Mouse (Mus musculus) fat pad, adult 2 months (tissue): ENCODE measurements around the gene Ralbp1.

Source experiments
- DNase-seq: peaks from one replicate; pipeline ENCODE4 v3.0.0-alpha.2; 2011; ENCODE audit warnings: low read depth, low spot score; ENCODE audit errors: extremely low read depth

Ralbp1 gene

DNA sequence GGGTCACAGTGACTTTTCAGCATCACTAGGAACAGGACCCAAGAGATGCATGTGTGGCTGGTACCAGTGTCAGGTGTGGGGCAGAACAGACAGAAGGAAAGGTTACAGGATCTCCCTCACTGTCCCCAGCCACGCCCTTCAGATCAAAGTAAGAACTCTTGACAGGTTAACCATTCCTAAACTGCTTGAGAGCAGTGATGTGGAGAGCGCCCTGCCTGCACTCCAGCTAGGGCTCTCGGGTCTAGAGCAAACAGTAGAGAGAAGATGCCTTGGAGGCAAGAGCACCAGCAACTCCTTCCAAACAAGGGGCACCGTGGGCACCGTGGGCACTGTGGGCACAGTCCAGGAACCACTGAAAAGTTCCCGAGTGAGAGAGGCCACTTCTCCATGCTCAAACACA, 32.3 kb downstream of the Ralbp1 start:
- DNase-seq: no peak

DNA sequence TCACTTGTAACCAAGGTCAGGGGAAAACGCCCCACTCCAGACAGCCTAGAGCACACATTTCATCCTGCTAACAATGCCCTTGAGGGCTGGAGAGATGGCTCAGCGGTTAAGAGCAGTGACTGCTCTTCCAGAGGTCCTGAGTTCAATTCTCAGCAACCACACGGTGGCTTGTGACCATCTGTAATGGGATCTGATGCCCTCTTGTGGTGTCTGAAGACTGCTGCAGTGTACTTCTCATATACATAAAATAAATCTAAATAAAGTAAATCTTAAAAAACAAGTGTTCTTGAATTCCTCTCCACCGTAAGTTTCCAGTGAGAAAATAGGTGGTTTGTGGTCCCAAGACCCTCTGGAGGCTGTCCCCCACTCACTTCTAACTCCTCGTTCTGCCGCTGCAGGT, 33.8 kb downstream of the Ralbp1 start:
- no peak for DNase-seq

DNA sequence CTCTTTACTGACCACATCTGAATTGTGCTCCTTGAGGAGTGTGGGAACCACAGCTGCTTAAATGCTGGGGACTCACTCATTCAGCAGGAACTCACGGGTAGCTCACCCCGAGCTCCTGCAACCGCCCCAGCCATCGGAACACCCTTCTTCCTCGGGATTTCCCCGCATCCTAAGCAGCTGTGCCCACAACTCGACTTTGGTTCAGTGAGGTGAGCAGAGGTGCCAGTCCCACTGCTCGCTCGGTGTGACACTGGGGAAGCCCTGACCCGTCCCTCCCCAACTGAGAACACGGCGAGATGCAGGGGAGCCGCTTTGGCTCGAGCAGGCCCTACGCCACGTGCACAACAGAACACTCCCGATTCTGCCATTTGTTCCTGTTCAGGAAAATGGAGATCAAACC, 35.1 kb downstream of the Ralbp1 start:
- DNase-seq: no peak

DNA sequence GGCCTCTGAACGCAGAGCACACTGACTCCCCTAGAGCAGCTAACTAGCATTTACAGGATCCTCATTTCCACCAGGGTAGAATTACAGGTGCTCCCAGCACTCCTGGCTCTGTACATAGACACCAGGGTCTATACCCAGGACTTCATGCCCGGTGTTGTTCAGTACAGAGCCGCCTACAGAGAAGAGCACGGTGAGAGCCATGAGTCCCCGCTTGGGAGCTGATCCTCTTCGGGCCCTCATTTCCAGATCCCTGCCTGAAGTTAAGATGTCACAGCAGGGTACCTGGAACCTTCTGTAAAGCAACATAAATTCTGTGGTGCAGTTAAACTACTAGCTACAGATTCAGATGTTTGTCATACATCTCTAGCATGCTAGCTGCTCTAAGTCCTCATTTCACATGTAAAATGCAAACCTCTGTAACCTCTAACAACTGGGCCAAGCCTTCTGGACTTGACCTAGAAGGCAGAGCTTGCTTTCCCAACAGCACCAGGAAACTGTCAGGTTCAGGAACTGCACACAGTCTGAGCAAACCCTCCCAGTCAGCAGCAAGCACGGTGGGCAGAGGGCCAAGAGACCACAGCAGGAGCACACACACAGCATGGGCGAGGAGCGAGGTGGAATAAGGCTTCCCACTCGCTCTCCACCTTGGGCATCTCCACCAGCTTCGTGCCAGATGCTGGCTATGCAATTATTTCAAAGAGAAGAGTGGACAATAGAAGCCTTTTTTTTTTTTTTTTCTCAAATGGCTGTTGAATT, 37.7 kb downstream of the Ralbp1 start:
- no peak for DNase-seq

DNA sequence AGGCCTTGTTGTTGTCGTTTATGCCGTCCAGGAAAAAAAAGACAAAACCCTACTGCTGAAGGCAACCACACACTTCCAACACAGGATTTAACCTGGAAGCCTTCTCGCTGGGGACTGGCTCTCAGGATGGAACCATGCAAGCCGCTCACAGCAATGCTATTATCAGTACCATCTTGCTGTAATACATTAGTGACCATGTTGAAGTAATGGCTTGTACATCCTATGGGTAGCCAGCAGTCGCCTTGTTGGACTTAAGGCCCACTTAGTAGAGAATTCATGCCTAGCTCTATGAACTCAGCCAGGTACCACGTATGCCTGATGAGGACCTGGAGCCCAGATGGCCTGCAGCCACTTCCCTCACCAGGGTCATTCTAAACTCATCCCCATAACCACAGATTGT, 40.2 kb downstream of the Ralbp1 start:
- DNase-seq: no peak

DNA sequence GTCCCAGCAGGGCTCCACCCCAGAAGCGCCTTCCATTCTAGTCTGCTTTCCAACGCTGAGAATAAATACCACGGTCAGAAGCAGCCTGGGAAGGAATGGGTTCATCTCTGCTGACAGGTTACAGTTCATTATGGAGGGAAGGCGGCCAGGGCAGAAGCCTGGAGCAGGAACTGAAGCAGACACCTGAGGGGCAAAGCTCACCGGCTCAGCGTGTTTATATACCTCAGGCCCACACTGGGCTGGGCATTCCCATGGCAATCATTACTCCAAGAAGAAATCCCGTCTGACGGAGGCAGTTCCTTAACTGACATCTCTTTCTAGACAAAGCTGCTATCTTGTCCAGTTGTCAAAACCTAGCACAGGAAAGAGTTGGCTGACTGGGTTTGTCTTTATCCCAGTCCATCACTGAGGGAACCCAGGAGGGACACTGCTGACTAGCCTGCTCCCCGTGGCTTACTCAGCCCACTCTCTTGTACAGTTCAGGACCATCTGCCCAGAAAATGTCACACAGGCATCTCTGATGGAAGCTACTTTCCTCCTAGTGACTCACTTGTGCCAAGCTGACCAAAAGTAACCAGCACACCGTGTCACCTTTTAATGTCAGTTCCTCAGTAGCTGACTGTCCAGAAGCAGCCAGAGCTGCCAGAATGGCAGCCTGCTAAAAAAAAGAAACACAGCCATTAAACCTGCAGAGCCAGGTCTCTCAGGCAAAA, 42.8 kb downstream of the Ralbp1 start:
- no peak for DNase-seq

DNA sequence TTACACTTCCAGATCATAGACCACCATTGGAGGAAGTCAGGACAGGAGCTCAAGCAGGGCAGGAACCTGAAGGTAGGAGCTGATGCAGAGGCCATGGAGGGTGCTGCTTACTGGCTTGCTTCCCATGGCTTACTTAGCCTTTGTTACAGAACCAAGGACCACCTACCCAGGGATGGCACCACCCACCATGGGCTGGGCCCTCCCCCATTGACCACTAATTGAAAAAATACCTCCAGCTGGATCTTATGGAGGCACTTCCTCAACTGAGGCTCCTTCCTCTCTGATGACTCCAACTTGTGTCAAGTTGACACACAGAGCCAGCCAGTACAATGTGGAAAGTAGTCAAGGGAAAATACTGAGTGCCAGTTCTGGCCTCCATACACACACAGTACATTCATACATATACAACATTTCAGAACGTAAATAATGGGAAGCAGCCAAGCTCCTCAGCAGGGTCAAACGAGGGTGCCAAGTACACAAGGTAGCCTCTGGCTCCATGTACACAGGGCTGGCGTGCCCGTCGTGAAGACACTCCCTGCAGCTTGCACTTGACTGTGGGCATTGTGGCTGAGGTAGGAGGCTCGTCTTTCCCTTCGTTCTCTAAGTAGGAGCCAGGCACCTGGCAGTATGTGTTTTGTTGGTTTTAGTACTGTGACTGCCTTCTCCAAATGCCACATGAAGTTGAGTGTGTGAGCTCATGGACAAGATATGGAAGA, 45.9 kb downstream of the Ralbp1 start:
- DNase-seq: no peak

DNA sequence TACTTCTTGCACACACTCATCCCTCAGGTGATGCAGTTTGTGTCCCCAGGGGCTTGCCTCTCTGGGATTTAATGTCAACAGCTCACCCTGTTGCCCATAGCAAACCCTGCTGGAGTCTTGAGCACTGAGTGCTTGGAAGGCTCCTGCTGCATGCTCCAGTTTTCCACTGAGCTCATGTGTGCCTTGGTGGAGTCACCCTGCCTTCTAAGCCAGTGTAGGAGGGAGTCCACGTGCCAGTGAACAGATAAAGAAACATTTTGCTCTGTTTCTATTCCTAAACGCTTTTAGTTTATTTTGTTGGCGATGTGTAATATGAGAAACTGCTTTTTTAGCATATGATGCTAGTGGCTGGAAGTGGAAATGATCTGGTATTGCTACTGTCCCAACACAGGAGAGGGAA, 48.9 kb downstream of the Ralbp1 start:
- no peak for DNase-seq

DNA sequence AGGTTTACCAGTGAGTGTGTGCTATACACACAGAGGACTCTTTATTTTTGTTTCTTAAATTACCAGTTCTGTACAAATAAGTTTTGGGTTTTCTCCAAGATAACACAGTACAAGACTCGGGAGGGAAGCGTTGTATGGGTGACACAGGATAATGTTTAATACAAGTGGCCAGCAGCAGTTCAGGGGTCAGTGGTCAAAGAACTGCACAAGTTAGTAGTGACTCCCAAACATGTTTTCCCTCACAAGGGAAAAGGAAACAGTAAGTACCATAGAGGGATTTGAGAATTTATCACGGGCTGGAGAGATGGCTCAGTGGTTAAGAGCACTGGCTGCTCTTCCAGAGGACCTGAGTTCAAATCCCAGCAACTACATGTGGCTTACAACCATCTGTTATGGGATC, 51.7 kb downstream of the Ralbp1 start:
- no peak for DNase-seq

DNA sequence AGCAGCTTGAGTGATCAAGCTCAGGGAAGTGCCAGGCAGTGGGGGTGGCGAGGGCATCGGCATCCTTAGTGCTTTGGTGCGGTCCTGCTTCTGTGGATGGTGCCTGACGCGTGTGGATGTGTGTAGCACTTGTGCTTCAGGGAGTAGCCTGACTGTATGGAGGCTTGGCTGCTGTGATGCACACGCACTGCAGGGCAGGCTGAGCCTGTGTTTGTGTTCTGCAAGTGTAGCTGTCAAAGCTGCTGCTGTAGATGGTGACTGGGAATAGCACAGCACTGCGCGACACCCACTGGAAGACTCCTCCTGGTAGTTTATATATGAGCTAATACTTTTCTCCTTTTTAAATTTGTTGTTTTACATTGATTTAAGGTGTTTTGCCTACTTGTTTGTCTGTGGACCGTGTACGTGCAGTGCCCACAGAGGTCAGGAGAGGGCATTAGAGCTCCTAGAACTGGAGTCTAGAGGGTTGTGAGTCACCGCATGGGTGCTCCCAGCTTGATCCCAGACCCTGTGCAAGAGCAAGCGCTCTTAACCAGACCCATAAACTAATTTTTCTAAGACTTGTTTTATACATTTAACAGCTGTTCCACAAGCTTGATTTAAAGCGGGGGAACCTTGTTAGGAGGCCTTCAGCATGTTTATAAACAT, 55.3 kb downstream of the Ralbp1 start:
- no peak for DNase-seq

DNA sequence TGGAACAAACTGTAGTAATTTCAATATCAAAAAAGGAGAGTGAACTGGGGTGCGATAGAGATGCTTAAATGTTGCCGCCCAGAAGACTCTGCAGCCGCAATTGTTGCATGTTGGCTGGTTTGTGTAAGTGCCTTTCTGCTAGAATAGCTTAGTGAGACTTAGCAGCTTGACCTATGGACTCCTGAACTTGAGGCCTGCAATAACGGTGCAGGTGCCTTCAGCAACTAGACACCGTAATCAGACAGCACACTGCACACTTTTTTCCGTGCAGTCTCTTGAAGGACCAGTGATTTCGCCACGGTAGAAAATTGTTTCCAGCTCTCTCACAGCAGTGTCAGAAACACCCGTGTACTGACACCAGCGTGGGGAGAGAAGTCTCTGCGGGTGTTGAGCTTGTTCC, 56.6 kb downstream of the Ralbp1 start:
- no peak for DNase-seq

DNA sequence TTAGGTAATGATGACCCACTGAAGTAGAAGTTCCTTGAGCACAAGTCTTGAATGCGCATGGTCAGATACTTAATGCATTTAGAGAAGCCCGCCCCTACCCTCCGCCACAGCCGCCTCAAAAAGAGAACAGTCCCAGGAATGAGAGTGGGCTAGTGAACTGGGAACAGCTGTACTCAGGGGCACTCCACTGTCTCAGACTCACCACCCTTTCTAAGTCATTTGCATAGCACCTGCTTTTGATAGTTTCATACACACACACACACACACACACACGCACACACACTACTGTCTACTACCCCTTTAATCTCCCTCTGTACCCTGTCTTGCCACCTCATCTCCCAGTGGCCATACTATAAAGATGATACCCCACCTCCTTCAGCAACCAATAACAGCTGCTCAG, 57.7 kb downstream of the Ralbp1 start:
- DNase-seq: no peak

DNA sequence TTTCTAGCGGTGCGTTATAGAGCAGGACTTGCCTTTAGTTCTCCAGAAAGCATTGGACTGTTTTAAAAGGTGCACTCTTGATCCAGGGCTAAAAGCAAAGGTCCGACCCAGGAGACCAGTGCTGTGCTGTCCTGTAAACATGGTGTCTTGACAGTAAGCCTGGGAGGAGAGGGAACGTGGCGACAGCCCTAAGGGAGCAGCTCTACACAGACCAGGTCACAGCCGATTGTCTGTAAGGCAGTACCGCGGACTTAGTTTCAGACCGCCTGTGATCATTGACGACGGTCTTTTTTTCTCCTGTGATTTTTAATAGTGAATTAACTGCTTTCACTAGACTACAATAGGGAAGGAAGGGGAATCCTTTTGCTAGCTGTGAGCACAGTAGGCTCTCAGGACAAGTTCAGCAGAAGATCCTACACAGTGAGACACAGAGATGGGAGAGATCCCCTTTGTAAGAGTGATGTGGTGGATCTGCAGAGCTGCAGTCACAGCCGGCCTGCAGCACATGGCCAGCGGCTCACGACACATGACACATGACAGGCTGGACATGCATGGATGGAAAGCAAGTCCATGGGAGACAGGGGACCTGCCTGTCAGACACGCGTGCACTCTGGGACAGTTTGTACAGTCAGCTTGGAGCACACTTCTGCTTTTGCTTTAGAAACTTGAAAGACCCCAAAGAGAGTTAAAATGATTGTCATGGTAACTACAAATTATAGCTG, 58.3 kb downstream of the Ralbp1 start:
- no peak for DNase-seq

DNA sequence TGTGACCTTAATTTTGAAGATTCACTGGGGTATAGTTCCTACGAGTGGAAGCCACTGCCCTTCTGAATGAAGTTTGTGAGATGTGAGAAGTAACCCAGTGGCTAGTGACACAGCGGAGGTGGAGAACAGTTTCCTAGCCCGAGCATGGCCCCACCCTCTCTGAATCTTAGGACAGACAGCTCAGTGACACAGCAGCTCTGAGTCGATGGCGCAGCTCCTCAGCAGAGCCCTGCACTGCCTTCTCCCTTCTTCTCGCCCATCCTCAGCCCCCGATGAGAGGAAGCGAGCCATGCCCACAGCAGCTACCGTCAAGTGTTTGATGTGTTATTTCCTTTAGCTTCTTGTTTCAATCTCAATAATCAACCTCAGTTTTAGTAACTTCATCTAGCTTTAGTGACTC, 59.3 kb downstream of the Ralbp1 start:
- DNase-seq: no peak

DNA sequence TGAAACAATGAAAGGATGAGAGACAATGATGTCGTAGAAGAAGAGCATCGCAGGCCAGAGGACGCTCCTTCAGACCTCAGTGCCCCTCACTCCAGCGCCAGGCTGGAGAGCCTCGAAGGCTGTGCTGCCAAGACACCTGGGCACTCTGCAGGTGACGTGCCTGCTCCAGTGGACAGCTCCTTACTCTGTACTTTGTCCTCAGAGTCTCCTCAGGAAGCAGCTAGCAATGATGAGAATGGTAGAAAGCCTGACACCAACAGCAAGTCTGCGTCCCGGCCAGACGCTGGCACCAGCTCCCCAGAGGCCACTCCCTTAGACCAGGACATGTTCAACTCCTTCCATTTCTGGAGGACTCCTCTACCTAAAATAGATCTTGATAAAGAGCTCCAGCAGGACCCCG, 61.4 kb downstream of the Ralbp1 start:
- no peak for DNase-seq

DNA sequence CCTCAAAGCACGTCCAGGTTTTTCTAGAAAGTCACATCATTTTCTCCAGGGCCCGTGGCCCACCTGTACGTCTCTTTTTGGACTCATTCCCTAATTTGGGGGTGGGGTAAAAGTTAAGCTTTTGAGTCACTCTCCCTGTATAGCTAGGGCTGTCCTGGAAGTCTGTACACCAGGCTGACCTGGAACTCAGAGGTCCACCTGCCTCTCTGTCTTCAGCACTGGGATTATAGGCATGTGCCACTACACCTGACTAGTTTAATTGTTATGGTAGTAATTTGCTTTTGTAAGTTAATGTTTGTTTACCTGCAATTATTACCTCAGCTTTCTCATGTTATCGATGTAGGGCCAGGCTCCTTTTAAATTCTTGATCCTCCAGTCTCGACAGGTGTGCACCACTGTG, 63.2 kb downstream of the Ralbp1 start:
- DNase-seq: no peak

DNA sequence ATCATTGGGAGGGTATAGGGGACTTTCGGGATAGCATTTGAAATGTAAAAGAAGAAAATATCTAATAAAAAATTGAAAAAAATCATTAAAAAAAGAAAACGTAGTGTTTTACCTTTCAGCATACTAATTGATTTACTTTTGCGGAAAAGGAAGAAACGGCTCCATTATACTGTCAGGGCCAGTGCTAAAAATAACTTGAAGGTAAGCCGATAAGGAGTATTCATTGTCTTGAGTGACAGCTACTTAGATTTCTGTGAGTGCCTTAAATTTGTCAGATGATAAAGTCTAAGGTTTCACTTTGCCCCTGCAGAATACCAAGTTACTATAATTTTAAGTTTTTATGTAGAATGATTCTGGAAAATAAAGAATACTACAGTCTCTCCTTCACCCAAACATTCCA, 65.4 kb downstream of the Ralbp1 start:
- no peak for DNase-seq

DNA sequence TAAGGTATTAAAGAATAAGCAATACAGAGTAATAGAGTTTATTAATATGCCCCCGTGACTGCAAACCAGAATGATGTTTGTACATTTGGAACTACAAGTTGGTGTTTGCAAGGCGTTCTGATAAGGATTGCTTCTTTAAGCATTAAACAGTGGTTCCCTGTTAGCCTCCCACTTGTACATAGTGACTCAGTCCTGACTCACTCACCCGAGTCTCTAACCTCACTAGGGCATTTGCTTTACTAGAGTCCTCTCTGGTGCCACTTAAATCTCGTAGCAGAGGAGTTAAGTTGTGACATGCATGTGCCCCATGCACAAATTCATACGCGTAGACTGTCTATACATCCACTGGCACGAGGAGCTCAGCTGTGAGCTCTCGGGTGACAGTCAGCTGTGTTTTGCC, 71.8 kb downstream of the Ralbp1 start:
- DNase-seq: no peak

DNA sequence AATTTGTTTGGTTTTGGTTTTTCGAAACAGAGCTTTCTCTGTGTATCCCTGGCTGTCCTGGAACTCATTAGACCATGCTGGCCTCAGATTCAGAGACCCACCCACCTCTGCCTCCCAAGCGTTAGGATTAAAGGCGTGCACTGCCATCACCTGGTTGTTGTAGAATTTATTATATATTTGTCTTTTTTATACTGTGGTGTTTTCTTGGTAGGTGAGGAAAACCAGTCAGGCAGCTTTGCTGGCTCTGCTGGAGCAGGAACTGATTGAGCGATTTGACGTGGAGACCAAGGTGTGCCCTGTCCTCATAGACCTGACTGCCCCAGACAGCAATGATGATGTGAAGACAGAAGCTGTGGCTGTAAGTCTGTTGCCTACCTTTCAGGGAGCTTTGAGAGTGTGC, 74.6 kb downstream of the Ralbp1 start:
- no peak for DNase-seq

DNA sequence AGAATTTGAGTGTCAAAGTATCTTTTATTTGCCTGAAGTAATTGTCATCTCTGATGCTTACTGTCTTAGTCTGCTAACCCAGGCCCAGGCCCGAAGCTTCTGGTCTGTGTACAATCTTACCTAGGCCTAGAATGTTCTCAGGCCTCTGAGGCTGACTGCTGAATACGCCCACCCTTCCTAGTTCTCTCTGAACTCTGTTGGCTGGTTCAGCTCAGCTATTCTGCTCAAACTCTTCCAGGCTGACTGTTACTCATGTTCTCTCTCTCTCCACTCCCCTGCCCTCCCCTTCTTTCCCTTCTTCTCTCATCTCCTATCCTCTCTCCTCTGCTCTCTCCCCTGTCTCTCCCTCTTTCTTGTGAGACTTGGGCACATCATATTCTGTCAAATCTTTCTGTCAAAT, 79.2 kb downstream of the Ralbp1 start:
- no peak for DNase-seq

DNA sequence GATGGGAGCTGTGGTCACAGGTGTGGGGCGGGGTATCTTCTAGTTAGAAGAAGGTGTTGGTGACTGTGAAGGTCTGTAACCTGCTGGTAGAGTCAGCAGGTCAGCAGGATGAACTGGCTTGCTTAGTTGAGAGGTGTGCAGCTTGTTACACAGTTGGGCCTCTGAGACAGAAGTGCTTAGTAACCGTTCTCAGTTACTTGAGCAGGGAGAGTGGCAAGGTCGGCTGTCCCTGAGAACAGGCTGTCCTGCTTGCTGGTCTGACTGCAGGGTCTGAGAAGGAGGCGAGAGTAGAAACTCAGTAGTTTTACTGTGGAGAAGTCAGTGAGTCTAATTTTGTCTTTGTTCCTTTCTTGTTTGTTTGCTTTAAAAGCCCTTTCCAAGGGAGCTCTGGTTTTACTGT, 79.6 kb downstream of the Ralbp1 start:
- no peak for DNase-seq
